ENCODE assay signal across 18 mouse cellular contexts in genomic region chr2:20705110-20705509, GRCm38 (mm10).
"Had no signal": no experiment of that assay in that cellular context is flagged by ENCODE, and none has a peak within 500 bp of the region (broad histone marks: within the 10 kb centered on the region; RNA-seq: fewer than 3 reads in every experiment).

No protein-coding gene starts in this region.

- H3K36me3 ChIP-seq: liver, embryonic 13.5 days; midbrain, embryonic 10.5 days; midbrain, embryonic 13.5 days; neural tube, embryonic 13.5 days had no signal

- H3K9ac ChIP-seq: liver, embryonic 13.5 days; lung, embryonic 14.5 days; midbrain, embryonic 13.5 days; neural tube, embryonic 13.5 days; stomach, embryonic 15.5 days had no signal

- H3K4me2 ChIP-seq: liver, embryonic 13.5 days; lung, embryonic 14.5 days; midbrain, embryonic 13.5 days; neural tube, embryonic 13.5 days; stomach, embryonic 15.5 days had no signal

- H3K4me3 ChIP-seq: liver, embryonic 13.5 days; midbrain, embryonic 10.5 days; midbrain, embryonic 13.5 days; myocyte; neural tube, embryonic 13.5 days; stomach, embryonic 15.5 days had no signal

- DNase-seq: kidney, adult 9 months; kidney, postnatal 14 days; kidney, postnatal 4 days; layer of hippocampus, adult 9-11 months; liver, embryonic 13.5 days; lung, embryonic 14.5 days; retina, postnatal 1 day; right cerebral cortex, postnatal 25 days; spleen, adult 18-20 months; thymus, postnatal 25 days had no signal

- H3K9me3 ChIP-seq: liver, embryonic 13.5 days; midbrain, embryonic 10.5 days; midbrain, embryonic 13.5 days; neural tube, embryonic 13.5 days; stomach, embryonic 15.5 days had no signal

- H3K27me3 ChIP-seq: liver, embryonic 13.5 days; midbrain, embryonic 13.5 days; neural tube, embryonic 13.5 days; stomach, embryonic 15.5 days had no signal

- H3K4me1 ChIP-seq: liver, embryonic 13.5 days; midbrain, embryonic 10.5 days; midbrain, embryonic 13.5 days; neural tube, embryonic 13.5 days; stomach, embryonic 15.5 days had no signal

- ATAC-seq: lung, postnatal 0 days; midbrain, embryonic 13.5 days; midbrain, embryonic 16.5 days had no signal

- H3K27ac ChIP-seq: liver, embryonic 13.5 days; macrophage; midbrain, embryonic 10.5 days; midbrain, embryonic 13.5 days; neural tube, embryonic 13.5 days; stomach, embryonic 15.5 days had no signal
